Mouse (Mus musculus): ENCODE measurements around the gene Stk36. TPM values are rescaled to one million over a fixed set of nuclear protein-coding genes. Genes with fewer than 3 reads are reported as not detected.

Stk36 gene
- polyA plus RNA-seq, 1 experiment from 2014 or later: 13.8 TPM

- 85% methylated on average over 4 of the region's 4 CpGs for WGBS
- no peak overlapping the region for H3K4me3 ChIP-seq
- no peak overlapping the region for H3K27ac ChIP-seq (replicated peaks)
- DNase-seq (ENCODE audit: low spot score): no peak
- peaks cover 9% of the 10 kb centered on the region; the same call in 1 of the 2 replicates for H3K4me1 ChIP-seq
- no peaks in the 10 kb centered on the region for H3K9me3 ChIP-seq (replicated peaks)
- H3K27me3 ChIP-seq (ENCODE audit: low read depth, poor library complexity, severe bottlenecking): no peaks in the 10 kb centered on the region
- H3K36me3 ChIP-seq: peaks cover 35% of the 10 kb centered on the region
Observed at GRCm38 (mm10) chr1:74626076-74626475, 24.8 kb downstream of the Stk36 start.

DNA sequence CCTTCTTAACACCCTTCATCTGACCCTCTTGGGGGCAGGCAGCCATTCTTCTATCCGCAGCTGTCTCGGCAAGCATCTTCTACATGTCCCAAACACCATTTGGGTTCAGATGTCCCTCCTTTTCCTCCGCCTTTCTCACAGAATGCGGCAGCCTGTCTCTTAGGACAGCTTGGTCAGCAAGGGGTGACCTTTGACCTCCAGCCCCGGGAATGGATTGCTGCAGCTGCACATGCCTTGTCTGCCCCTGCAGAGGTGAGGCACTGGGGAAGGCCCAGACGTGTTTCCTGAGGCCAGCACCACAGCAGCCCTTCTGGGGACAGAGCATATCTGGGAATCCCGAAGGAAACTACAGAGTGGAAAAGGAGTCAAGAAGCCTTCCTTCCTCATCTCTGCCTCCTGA lies 26.8 kb downstream of the Stk36 start:
- Histone ChIP-seq H3K4me3 (no peak overlapping the region), H3K9me3 (replicated peaks) (no peaks in the 10 kb centered on the region), H3K27ac (replicated peaks) (0 out of 2 replicates have a peak overlapping the region, but pooled peaks have one; percentile 14), H3K36me3 (peaks cover 30% of the 10 kb centered on the region), H3K4me1 (peaks cover 9% of the 10 kb centered on the region; the same call in 1 of the 2 replicates), H3K27me3 (ENCODE audit: low read depth, poor library complexity, severe bottlenecking) (no peaks in the 10 kb centered on the region)
- WGBS: 35% methylated on average over 7 of the region's 7 CpGs
- DNase-seq (ENCODE audit: low spot score): peak; percentile 21

GRCm38 (mm10) chr1:74632734-74633133 lies 31.5 kb downstream of the Stk36 start:
- H3K9me3 ChIP-seq (replicated peaks): no peaks in the 10 kb centered on the region
- no peaks in the 10 kb centered on the region for H3K27me3 ChIP-seq (ENCODE audit: low read depth, poor library complexity, severe bottlenecking)
- no peak overlapping the region for H3K4me3 ChIP-seq
- peaks cover 30% of the 10 kb centered on the region for H3K36me3 ChIP-seq
- H3K4me1 ChIP-seq: peaks cover 6% of the 10 kb centered on the region; the same call in 1 of the 2 replicates
- no peak overlapping the region for H3K27ac ChIP-seq (replicated peaks)
- no peak for DNase-seq (ENCODE audit: low spot score)
- 90% methylated on average over 4 of the region's 4 CpGs for WGBS

DNA sequence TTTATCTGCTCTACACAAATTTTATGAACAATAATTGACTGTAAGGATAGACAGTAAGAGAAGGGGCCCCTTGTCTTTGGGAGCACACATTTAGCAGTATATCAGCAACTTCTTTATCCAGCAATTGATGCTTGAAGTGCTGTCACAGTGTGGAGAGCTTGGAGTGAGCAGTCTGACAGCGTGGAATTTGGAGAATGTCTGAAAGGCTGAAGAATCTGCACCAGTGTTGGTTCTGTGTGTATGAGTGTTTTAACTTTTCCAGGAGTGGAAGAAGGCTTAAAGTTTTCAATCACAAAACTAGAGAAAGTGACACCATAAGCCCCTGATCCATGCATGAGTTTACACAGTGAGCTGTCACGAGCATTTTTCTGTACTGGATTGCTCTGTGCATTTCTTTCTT lies 42.3 kb downstream of the Stk36 start:
- no peak for DNase-seq (ENCODE audit: low spot score)
- H3K27ac ChIP-seq (replicated peaks): no peak overlapping the region
- no peaks in the 10 kb centered on the region for H3K27me3 ChIP-seq (ENCODE audit: low read depth, poor library complexity, severe bottlenecking)
- no peaks in the 10 kb centered on the region for H3K9me3 ChIP-seq (replicated peaks)
- WGBS: 88% methylated on average over 2 of the region's 2 CpGs
- no peaks in the 10 kb centered on the region for H3K36me3 ChIP-seq
- H3K4me1 ChIP-seq: peaks cover 5% of the 10 kb centered on the region
- no peak overlapping the region for H3K4me3 ChIP-seq

- Histone ChIP-seq H3K4me3 (no peak overlapping the region), H3K27ac (replicated peaks) (no peak overlapping the region), H3K9me3 (replicated peaks) (no peaks in the 10 kb centered on the region), H3K36me3 (no peaks in the 10 kb centered on the region), H3K4me1 (peaks cover 5% of the 10 kb centered on the region), H3K27me3 (ENCODE audit: low read depth, poor library complexity, severe bottlenecking) (no peaks in the 10 kb centered on the region)
- no peak for DNase-seq (ENCODE audit: low spot score)
Observed at GRCm38 (mm10) chr1:74643926-74644325, 42.7 kb downstream of the Stk36 start.

DNA sequence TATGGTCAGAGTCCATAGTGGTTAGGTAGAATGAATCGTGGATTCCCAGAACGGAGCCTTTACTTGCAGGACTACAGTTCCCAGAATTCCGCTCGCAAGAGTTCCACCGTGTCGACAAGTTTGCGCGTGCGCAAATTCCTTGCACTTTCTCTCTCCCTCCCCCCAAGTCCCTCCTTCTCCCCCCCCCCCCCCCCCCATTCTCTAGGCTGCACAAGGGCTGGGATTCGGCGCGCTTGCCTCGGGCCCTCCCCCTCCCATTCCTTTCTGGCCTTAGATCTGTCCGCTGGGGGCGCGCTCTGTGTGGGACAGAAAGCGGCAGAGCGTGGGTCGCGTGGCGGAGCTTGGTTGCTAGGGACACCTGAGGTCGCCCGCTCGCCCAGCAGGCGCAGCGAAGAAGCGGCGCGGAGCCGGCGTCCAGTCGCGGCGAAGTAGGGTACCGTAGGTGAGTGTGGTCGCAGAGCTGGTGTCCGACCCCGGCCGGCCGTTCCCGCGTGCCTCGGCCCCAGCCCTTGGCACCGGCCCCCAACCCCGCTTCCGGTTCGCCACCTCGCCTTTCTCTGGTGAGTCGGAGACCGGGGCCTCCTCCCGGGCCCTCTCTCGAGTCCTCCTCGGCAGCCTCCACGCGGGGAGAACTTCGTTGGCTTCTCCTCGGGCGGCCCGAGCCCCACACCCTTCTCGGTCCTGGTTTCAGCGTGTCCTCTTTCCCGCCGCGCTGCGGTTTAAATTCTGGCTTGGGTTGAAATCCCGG lies 60.4 kb downstream of the Stk36 start, which contains the start of gene Ttll4:
TSS of gene Ttll4 (plus strand) at position 298 of the 748 bp plus-strand sequence.
- DNase-seq (ENCODE audit: low spot score): peak; percentile 96
- H3K27ac ChIP-seq (replicated peaks): peak within 1 kb of the TSS; percentile 96
- under 1% methylated on average over 66 of the region's 66 CpGs for WGBS
- peaks cover 32% of the 10 kb centered on the region for H3K36me3 ChIP-seq
- H3K4me1 ChIP-seq: peaks cover 14% of the 10 kb centered on the region
- no peaks in the 10 kb centered on the region for H3K9me3 ChIP-seq (replicated peaks)
- peak within 1 kb of the TSS; percentile 82 for H3K4me3 ChIP-seq
- H3K27me3 ChIP-seq (ENCODE audit: low read depth, poor library complexity, severe bottlenecking): no peaks in the 10 kb centered on the region

- no peaks in the 10 kb centered on the region for H3K27me3 ChIP-seq (ENCODE audit: low read depth, poor library complexity, severe bottlenecking)
- WGBS: 5% methylated on average over 13 of the region's 13 CpGs
- no peaks in the 10 kb centered on the region for H3K9me3 ChIP-seq (replicated peaks)
- H3K4me1 ChIP-seq: peaks cover 14% of the 10 kb centered on the region
- peak overlapping the region; percentile 82 for H3K4me3 ChIP-seq
- DNase-seq (ENCODE audit: low spot score): no peak
- peaks cover 39% of the 10 kb centered on the region for H3K36me3 ChIP-seq
- H3K27ac ChIP-seq (replicated peaks): peak overlapping the region; percentile 96
Observed at GRCm38 (mm10) chr1:74662253-74662865, 61.1 kb downstream of the Stk36 start.

- no peak for DNase-seq (ENCODE audit: low spot score)
- peaks cover 65% of the 10 kb centered on the region for H3K36me3 ChIP-seq
- H3K4me1 ChIP-seq: peaks cover 14% of the 10 kb centered on the region
- 88% methylated on average over 6 of the region's 6 CpGs for WGBS
- no peak overlapping the region for H3K4me3 ChIP-seq
- no peak overlapping the region for H3K27ac ChIP-seq (replicated peaks)
- H3K9me3 ChIP-seq (replicated peaks): no peaks in the 10 kb centered on the region
- H3K27me3 ChIP-seq (ENCODE audit: low read depth, poor library complexity, severe bottlenecking): no peaks in the 10 kb centered on the region
Observed at GRCm38 (mm10) chr1:74665153-74665552, 63.9 kb downstream of the Stk36 start.

DNA sequence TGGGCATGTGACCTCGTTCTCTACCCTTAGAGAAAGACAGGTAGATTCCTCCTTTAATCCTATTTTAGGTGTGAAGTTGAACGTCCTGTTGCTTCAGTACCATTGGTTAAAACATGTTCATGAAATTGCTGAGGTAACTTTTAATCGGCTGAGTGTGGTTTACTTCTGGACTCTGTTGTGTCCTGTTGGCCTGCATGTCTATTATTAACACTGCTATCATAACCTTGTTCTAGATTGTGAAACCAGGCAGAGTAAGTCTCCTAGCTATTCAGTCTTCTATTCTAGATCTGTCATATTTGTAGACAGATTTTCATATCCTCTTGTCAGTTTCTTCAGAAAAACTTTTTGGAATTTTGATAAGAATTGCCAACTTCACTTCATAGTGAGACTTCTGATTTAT lies 67.1 kb downstream of the Stk36 start:
- peaks cover 4% of the 10 kb centered on the region for H3K4me1 ChIP-seq
- no peaks in the 10 kb centered on the region for H3K27me3 ChIP-seq (ENCODE audit: low read depth, poor library complexity, severe bottlenecking)
- no peak for DNase-seq (ENCODE audit: low spot score)
- H3K4me3 ChIP-seq: no peak overlapping the region
- H3K27ac ChIP-seq (replicated peaks): no peak overlapping the region
- WGBS: 90% methylated on average over 3 of the region's 3 CpGs
- H3K36me3 ChIP-seq: peaks cover 94% of the 10 kb centered on the region
- H3K9me3 ChIP-seq (replicated peaks): no peaks in the 10 kb centered on the region

DNA sequence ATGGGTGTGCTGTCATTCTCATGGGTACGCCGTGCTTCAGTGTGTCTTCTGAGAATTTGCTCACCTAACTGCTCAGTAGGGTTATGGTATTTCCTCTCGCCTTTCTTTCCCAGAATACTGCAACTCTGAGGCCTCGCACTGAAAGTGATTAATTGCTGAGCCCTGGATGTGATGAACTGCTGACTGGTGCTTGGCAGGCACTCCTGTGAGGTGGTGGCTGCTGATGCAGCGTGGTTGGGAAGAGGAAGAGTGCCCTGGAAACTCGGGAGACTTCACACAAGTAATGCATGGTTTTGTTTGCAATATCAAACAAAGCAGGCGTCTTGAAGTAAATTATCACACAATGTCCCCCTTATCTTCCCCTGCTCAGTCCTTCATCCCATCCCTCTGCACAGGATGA lies 71.5 kb downstream of the Stk36 start:
- 93% methylated on average over 7 of the region's 7 CpGs for WGBS
- H3K9me3 ChIP-seq (replicated peaks): no peaks in the 10 kb centered on the region
- H3K4me3 ChIP-seq: no peak overlapping the region
- H3K36me3 ChIP-seq: peaks cover 87% of the 10 kb centered on the region
- no peaks in the 10 kb centered on the region for H3K27me3 ChIP-seq (ENCODE audit: low read depth, poor library complexity, severe bottlenecking)
- H3K4me1 ChIP-seq: no peaks in the 10 kb centered on the region
- no peak overlapping the region for H3K27ac ChIP-seq (replicated peaks)
- DNase-seq (ENCODE audit: low spot score): no peak

GRCm38 (mm10) chr1:74676863-74677262 lies 75.6 kb downstream of the Stk36 start:
- Histone ChIP-seq H3K36me3 (peaks cover 89% of the 10 kb centered on the region), H3K4me1 (no peaks in the 10 kb centered on the region), H3K27ac (replicated peaks) (no peak overlapping the region), H3K4me3 (no peak overlapping the region), H3K9me3 (replicated peaks) (no peaks in the 10 kb centered on the region), H3K27me3 (ENCODE audit: low read depth, poor library complexity, severe bottlenecking) (no peaks in the 10 kb centered on the region)
- no peak for DNase-seq (ENCODE audit: low spot score)
- 93% methylated on average over 3 of the region's 3 CpGs for WGBS

- H3K27ac ChIP-seq (replicated peaks): no peak overlapping the region
- DNase-seq (ENCODE audit: low spot score): no peak
- H3K27me3 ChIP-seq (ENCODE audit: low read depth, poor library complexity, severe bottlenecking): no peaks in the 10 kb centered on the region
- no peaks in the 10 kb centered on the region for H3K4me1 ChIP-seq
- H3K4me3 ChIP-seq: no peak overlapping the region
- no peaks in the 10 kb centered on the region for H3K9me3 ChIP-seq (replicated peaks)
- 84% methylated on average over 1 of the region's 1 CpGs for WGBS
- H3K36me3 ChIP-seq: peaks cover 89% of the 10 kb centered on the region
Observed at GRCm38 (mm10) chr1:74677843-74678242, 76.6 kb downstream of the Stk36 start.

Data from midbrain, embryonic 10.5 days (tissue).